Mouse (Mus musculus): ENCODE data around the gene Tph2. TPM values are rescaled to one million over a fixed set of nuclear protein-coding genes. Genes with fewer than 3 reads are reported as not detected.
A peak's percentile ranks its signal among the peaks of the same experiment; 100 is the strongest.

Tph2 gene
- total RNA-seq, 2 experiments from 2014 or later = 1.4 to 1.6 TPM

GRCm38 (mm10) chr10:115146257-115146898 lies 38.4 kb downstream of the Tph2 start:
- DNase-seq (ENCODE audit: low spot score in 2 of 2) = no peak

DNA sequence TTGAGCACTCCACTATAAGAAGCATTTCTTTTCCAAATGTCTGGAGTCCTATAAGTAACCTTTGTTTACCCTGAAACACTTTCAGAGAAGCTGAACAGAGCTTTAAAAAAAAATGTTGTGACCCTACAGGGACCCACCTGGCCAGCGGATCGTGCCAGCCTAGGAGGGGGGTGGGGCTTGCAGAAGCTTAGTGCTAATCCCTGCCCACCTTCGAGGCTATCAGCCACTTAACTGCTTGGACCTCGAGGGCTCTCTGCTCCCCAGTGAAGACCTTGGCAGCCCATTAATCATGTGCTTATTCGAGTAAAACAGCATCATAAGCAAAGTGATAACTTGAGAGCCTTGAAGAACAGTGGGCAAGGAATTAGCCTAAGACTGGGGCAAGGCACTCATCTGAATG lies 40.3 kb downstream of the Tph2 start:
- intact Hi-C loops (cut with DNase I) = no loop called here
- no peak for DNase-seq (ENCODE audit: low spot score in 2 of 2)

More at GRCm38 (mm10) chr10:115146257-115146898, 38.4 kb downstream of the Tph2 start:
- intact Hi-C loops (cut with DNase I) = no loop called here

DNA sequence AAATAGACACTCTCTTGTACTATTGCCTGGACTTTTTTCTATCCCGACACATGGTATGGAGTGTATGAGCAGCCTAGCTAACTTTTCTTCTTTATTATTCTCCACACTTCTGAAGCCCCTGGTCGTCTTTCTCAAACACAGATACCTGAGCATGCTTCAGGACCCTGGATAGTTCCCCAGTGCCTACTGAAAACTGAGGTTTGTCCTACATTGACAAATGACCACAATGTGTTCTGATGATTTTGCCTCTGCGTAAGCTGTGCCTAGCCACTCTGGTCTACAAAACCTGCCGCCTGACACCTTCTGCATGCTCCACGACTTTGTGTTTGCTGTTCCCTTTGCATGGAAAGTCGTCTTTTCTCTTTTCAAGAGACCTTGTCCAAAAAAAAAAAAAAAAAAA lies 41.2 kb downstream of the Tph2 start:
- no peak for DNase-seq (ENCODE audit: low spot score in 2 of 2)
- intact Hi-C loops (cut with DNase I) = no loop called here

- DNase-seq (ENCODE audit: low spot score in 2 of 2) = peak in 1 of 2 experiments; percentile 11
- intact Hi-C loops (cut with DNase I) = no loop called here
These were observed 47.8 kb downstream of the Tph2 start for GRCm38 (mm10) chr10:115137016-115137415.

GRCm38 (mm10) chr10:115127907-115128306 lies 56.9 kb downstream of the Tph2 start:
- DNase-seq (ENCODE audit: low spot score in 2 of 2) = no peak
- intact Hi-C loops (cut with DNase I) = no loop called here

- no peak for DNase-seq (ENCODE audit: low spot score in 2 of 2)
- intact Hi-C loops (cut with DNase I) = no loop called here
These were observed 59.3 kb downstream of the Tph2 start for GRCm38 (mm10) chr10:115125550-115125949.

- DNase-seq (ENCODE audit: low spot score in 2 of 2) = no peak
- intact Hi-C loops (cut with DNase I) = no loop called here
These were observed 59.8 kb downstream of the Tph2 start for GRCm38 (mm10) chr10:115125027-115125426.

- no peak for DNase-seq (ENCODE audit: low spot score in 2 of 2)
- intact Hi-C loops (cut with DNase I) = no loop called here
These were observed 76.9 kb downstream of the Tph2 start for GRCm38 (mm10) chr10:115107666-115108540.

DNA sequence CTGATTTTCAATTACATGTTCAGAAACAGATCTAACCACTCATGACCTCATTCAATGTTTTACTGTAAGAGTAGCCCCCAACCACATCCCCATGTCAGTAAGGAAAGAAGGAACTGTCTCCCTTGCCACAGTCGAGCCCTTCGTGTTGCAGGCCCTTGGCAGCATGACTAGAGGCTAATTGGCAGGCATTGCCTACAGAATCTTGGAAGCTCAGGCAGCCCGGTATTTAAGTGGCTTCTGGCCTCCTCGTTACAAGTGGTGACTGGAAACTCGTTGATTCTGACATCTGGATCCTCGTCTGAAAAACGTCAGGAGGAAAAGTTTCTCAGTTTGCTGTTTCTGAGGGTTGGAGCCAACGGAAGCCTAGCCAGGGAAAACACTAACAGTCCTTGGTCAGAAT lies 80.6 kb downstream of the Tph2 start:
- intact Hi-C loops (cut with DNase I) = no loop called here
- no peak for DNase-seq (ENCODE audit: low spot score in 2 of 2)

GRCm38 (mm10) chr10:115099890-115100580 lies 84.8 kb downstream of the Tph2 start:
- intact Hi-C loops (cut with DNase I) = loop anchor here (5.0 kb wide), 1 partner anchor 298 kb away; the partner anchor contains the start of gene Trhde
- no peak for DNase-seq (ENCODE audit: low spot score in 2 of 2)

DNA sequence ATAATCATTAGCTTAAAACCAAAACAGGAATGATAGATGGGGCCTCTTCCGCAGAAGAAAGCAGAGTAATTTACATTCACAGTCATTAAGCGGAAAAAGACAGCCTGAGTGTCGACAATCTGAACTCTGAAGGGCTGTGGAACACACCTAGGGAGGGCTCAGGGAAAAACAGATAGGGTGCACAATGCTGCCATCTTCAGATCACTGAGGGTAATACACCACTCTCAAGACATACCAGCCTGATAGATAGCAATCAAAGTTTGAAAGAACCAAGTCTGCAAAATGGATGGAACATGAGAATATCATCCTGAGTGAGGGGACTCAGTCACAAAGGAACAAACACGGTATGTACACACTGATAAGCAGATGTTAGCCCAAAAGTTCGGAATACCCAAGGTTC lies 87.7 kb downstream of the Tph2 start:
- DNase-seq (ENCODE audit: low spot score in 2 of 2) = peak; percentile 82 to 85
- intact Hi-C loops (cut with DNase I) = loop anchor here (5.0 kb wide), 1 partner anchor 295 kb away; the partner anchor contains the start of gene Trhde

- intact Hi-C loops (cut with DNase I) = loop anchor here (5.0 kb wide), 1 partner anchor 294 kb away; the partner anchor contains the start of gene Trhde
- no peak for DNase-seq (ENCODE audit: low spot score in 2 of 2)
These were observed 88.6 kb downstream of the Tph2 start for GRCm38 (mm10) chr10:115096191-115096590.

- no peak for DNase-seq (ENCODE audit: low spot score in 2 of 2)
- intact Hi-C loops (cut with DNase I) = no loop called here
These were observed 106.6 kb downstream of the Tph2 start for GRCm38 (mm10) chr10:115078232-115078631.

DNA sequence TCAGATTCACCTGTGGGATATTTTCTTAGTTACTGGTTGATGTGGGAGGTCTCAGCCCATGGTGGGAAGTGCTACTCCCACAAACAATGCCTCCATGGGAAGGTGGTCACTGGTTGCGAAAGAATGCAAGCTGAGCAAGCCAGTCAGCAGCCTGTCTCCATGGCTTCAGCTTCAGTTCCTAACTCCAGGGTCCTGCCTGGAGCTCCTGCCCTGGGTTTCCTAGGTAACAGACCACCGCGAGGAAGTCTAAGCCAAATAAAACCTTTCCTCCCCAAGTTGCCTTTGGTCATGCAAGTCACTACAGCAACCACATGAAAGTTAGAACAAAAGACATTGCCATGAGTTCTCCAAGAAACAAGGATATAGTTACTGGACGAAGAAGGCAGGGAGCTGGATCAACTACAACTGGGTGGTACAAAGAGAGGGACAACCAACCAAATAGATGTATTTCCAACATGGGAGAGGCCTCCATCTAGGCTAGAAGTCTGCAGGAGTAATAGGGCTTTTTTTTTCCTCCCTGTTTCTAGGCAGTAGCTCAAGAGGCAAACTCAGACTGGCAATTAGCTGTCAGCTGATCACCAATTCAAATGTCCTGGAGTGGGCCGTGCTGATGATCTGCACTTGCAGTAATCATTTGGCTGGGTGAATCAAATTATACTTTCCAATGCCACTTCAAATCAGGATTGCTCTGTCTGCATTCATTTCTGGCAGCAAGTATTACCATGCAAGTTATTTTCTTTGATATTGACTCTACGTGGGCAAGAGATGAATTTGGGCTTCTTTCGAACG lies 115.5 kb downstream of the Tph2 start:
- DNase-seq (ENCODE audit: low spot score in 2 of 2) = no peak

GRCm38 (mm10) chr10:115063936-115064335 lies 120.9 kb downstream of the Tph2 start:
- intact Hi-C loops (cut with DNase I) = no loop called here
- no peak for DNase-seq (ENCODE audit: low spot score in 2 of 2)

More for the DNA sequence above, 115.5 kb downstream of the Tph2 start:
- intact Hi-C loops (cut with DNase I) = no loop called here

DNA sequence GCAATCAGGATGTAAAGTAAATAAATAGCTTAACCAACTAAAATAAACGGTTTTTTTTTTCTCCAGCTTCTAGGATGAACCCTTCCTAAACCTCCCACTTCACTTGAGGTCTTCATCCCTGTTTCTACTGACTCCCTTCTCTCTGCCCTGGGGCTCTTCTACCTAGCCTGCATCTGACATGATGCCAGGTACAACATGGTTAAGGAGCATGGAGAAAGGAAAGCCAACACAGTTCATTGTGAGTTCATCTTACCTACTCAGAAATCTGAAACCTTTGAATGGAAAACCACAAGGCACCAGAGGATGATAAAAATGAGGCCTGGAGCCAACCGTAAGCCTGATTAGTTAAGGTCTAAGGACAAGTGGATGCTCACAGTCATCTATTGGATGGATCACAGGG lies 123.3 kb downstream of the Tph2 start:
- intact Hi-C loops (cut with DNase I) = no loop called here
- DNase-seq (ENCODE audit: low spot score in 2 of 2) = no peak

DNA sequence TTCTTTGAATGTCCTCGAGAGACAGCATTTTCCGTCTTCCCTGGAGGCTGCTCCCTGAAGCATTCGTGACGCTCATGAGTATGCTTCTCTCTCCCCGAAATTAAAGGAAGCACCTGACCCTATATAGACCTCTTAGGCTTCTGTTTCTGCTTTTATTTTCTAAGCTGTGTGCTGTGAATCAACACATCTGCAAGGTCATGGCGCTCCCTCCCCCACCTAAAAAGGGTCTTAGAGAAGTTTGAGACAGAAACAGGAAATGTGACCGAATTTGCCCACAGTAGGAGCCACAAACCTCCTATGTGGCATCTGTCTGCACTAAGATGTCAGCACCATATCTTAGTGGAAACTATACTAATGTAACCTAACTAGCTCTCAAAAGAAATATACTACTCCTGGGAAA lies 124.1 kb downstream of the Tph2 start:
- intact Hi-C loops (cut with DNase I) = no loop called here
- no peak for DNase-seq (ENCODE audit: low spot score in 2 of 2)

DNA sequence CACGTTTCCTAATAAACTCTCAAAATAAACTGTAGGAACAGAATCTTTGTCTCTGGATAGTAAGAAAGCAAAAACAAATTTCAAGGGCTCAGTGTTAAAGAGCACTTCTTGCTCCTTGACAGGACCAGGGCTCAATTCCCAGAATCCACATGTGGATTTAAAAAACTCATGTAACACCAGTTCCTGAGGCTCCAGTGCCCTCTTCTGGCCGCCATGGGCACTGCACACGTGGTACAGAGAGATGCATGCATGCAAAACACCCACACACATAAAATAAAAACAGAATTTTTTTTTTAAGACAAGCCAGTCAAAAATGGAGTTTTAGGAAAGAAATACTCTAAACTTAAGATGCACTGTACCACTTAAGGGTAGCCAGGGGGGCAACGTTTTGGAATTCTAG lies 133.2 kb downstream of the Tph2 start:
- DNase-seq (ENCODE audit: low spot score in 2 of 2) = no peak
- intact Hi-C loops (cut with DNase I) = no loop called here

- intact Hi-C loops (cut with DNase I) = no loop called here
These were observed 134.1 kb downstream of the Tph2 start for GRCm38 (mm10) chr10:115050674-115051073.

More at GRCm38 (mm10) chr10:115050674-115051073, 134.1 kb downstream of the Tph2 start:
- no peak for DNase-seq (ENCODE audit: low spot score in 2 of 2)
